Mouse (Mus musculus) heart, embryonic 16.5 days (tissue): ENCODE measurements around the gene Mgat5. TPM values are rescaled to one million over a fixed set of nuclear protein-coding genes. Genes with fewer than 3 reads are reported as not detected.
A peak's percentile ranks its signal among the peaks of the same experiment; 100 is the strongest.

Source experiments
- ATAC-seq: fragments of 200-750 bp; cut with Nextera tagmentation; replicated peaks from 2 replicates; pipeline ENCODE4 v1.8.0; 2017; ENCODE audit warnings: moderate number of reproducible peaks; ENCODE audit not compliant: insufficient read depth, low FRiP score; ENCODE audit errors: extremely low read depth
- H3K27ac ChIP-seq: fragments of 300-500 bp; sonication (generic); 2 replicates; pipeline ENCODE4 v1.5.1; 2014; ENCODE audit warnings: mild to moderate bottlenecking, low read length, control low read depth, moderate library complexity
- H3K27me3 ChIP-seq: fragments of 300-500 bp; sonication (generic); 2 replicates; pipeline ENCODE4 v1.6.1; 2014; ENCODE audit warnings: low read length, mixed read lengths; ENCODE audit not compliant: control insufficient read depth, insufficient read depth
- H3K36me3 ChIP-seq: fragments of 300-500 bp; sonication (generic); 2 replicates; pipeline ENCODE4 v1.6.1; 2014; ENCODE audit not compliant: control insufficient read depth, insufficient read depth
- H3K4me1 ChIP-seq: fragments of 300-500 bp; sonication (generic); 2 replicates; pipeline ENCODE4 v1.6.1; 2014; ENCODE audit warnings: low read length, mixed read lengths; ENCODE audit not compliant: control insufficient read depth, insufficient read depth
- H3K4me2 ChIP-seq: fragments of 300-500 bp; sonication (generic); 2 replicates; pipeline ENCODE4 v1.6.1; 2014; ENCODE audit warnings: low read depth, mild to moderate bottlenecking, control low read depth, low read length
- H3K4me3 ChIP-seq: fragments of 300-500 bp; sonication (generic); 2 replicates; pipeline ENCODE4 v1.5.1; 2014; ENCODE audit warnings: mild to moderate bottlenecking, control low read depth, low read length
- H3K9ac ChIP-seq: fragments of 300-500 bp; sonication (generic); 2 replicates; pipeline ENCODE4 v1.6.1; 2014; ENCODE audit warnings: low read length, control low read depth
- H3K9me3 ChIP-seq: fragments of 300-500 bp; sonication (generic); replicated peaks from 2 replicates; pipeline ENCODE4 v1.6.1; 2016; ENCODE audit warnings: low read length; ENCODE audit not compliant: control insufficient read depth
- WGBS: fragments of 180-500 bp; shearing (Covaris S2); extraction: QIAGEN DNeasy Blood & Tissue Kit; methylation state at CpG from one replicate; pipeline ENCODE4 v1.1.7; 2014; 5-methylcytosine and 5-hydroxymethylcytosine counted together
- polyA plus RNA-seq: library from polyadenylated mRNA; unstranded; fragments of >200 nt; fragmentation: Nextera tagmentation; extraction: Ambion mirVana; gene quantifications from 2 replicates; pipeline ENCODE4 v1.2.1, GENCODE M21; 2015

Mgat5 gene
- polyA plus RNA-seq, 1 experiment from 2014 or later: 5.1 TPM

DNA sequence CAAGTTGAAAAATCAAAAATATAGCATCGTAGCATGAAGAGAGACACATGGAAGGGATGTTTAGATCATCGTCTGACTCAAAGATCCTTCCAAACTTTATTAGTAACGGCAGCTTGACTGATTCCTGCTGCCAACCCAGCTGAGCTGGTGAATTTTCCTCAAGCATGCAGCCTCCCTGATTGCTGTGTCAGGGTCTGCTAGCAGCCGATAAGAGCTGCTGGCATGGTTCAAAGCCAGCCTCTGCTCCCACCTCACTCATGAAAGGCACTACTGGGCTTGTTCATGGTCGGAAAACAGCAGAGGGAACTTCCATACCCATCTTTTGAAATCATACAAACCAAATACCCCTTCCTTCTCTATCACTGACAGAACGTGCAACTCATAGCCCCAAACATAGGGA is 12.4 kb upstream of the Mgat5 start:
- Histone ChIP-seq H3K27me3 (no peaks in the 10 kb centered on the region), H3K4me1 (no peaks in the 10 kb centered on the region)

DNA sequence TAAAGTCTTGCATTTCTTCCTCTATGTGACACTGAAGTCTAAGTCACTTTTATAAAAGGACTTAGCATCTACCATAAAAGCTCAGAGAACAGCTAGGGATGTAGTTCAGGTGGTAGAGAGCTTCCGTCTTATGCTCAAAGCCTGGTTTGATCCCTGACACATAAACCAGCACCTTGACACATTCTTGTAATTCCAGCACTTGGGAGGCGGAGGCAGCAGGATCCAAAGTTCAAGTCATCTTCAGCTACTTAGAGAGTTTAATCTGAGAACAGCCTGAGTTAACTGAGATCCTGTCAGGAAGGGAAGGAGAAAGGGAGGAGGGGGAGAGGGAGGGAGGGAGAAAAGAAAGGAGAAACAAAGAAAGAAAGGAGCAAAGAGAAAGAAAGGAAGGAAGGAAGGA is 5.6 kb upstream of the Mgat5 start:
- H3K4me3 ChIP-seq: no peak overlapping the region
- WGBS: 65% methylated on average over 2 of the region's 2 CpGs
- peaks cover 1% of the 10 kb centered on the region; the same call in 1 of the 2 replicates for H3K4me1 ChIP-seq
- no peaks in the 10 kb centered on the region for H3K36me3 ChIP-seq
- no peak overlapping the region for H3K9ac ChIP-seq
- H3K27me3 ChIP-seq: no peaks in the 10 kb centered on the region
- H3K4me2 ChIP-seq: no peak overlapping the region
- no peak for ATAC-seq
- no peaks in the 10 kb centered on the region for H3K9me3 ChIP-seq
- H3K27ac ChIP-seq: no peak overlapping the region

More for the DNA sequence above, 12.4 kb upstream of the Mgat5 start:
- no peak overlapping the region for H3K4me3 ChIP-seq
- 70% methylated on average over 6 of the region's 6 CpGs for WGBS
- no peak overlapping the region for H3K27ac ChIP-seq
- no peaks in the 10 kb centered on the region for H3K36me3 ChIP-seq
- no peak overlapping the region for H3K9ac ChIP-seq
- no peaks in the 10 kb centered on the region for H3K9me3 ChIP-seq
- no peak for ATAC-seq
- no peak overlapping the region for H3K4me2 ChIP-seq

DNA sequence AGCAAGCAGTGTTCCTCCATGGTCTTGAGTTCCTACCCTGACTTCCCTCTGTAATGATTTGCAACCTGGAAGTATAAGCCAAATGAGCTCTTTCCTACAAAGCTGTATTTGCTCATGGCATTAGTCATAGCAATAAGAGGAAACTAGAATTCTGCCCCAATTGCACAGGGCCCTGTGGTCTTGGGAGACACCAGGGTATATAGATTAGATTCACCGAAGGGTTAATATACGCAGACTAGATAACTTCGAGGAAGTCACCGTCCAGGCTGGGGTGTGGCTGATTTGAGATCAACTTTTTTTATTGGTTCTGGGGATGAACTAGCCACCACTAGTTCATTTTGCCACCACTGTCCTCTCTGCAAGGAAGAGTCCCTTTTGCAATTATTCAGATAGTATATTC is 2.5 kb upstream of the Mgat5 start:
- no peak overlapping the region for H3K9ac ChIP-seq
- WGBS: 46% methylated on average over 4 of the region's 4 CpGs

DNA sequence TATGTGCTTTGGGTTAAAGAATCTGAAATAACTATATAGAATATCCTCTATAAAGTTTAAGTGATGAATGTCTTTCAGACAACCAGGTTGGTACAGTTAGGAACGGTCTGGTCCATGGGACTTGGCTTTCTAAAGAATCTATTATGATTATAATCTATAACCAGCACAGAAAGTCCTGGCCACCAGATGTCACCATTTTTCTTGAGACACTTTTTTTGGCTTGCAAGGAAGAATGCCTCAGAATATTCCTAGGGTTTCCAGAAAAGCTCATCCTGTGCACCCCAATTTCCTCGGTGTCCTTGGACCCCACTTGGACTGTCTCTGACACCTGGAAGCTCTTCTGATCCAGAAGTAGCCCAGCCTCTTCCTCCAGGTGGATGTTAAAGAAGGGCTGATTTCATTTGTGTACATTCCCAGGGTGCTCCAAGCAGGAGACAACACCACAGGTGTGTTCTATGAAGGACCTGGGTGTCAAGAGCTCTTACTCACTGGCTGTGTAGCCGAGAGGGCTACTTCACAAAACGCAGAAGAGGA is 1.5 kb upstream of the Mgat5 start:
- Histone ChIP-seq H3K27me3 (no peaks in the 10 kb centered on the region), H3K9ac (no peak overlapping the region), H3K4me2 (no peak overlapping the region), H3K9me3 (no peaks in the 10 kb centered on the region), H3K4me3 (no peak overlapping the region), H3K27ac (no peak overlapping the region), H3K36me3 (no peaks in the 10 kb centered on the region), H3K4me1 (peaks cover 13% of the 10 kb centered on the region)
- ATAC-seq: no peak
- 59% methylated on average over 4 of the region's 4 CpGs for WGBS

More for the DNA sequence above, 2.5 kb upstream of the Mgat5 start:
- no peaks in the 10 kb centered on the region for H3K36me3 ChIP-seq
- H3K4me3 ChIP-seq: no peak overlapping the region
- no peak overlapping the region for H3K27ac ChIP-seq
- no peak overlapping the region for H3K4me2 ChIP-seq
- peaks cover 12% of the 10 kb centered on the region for H3K4me1 ChIP-seq
- no peaks in the 10 kb centered on the region for H3K27me3 ChIP-seq
- H3K9me3 ChIP-seq: no peaks in the 10 kb centered on the region
- ATAC-seq: no peak

DNA sequence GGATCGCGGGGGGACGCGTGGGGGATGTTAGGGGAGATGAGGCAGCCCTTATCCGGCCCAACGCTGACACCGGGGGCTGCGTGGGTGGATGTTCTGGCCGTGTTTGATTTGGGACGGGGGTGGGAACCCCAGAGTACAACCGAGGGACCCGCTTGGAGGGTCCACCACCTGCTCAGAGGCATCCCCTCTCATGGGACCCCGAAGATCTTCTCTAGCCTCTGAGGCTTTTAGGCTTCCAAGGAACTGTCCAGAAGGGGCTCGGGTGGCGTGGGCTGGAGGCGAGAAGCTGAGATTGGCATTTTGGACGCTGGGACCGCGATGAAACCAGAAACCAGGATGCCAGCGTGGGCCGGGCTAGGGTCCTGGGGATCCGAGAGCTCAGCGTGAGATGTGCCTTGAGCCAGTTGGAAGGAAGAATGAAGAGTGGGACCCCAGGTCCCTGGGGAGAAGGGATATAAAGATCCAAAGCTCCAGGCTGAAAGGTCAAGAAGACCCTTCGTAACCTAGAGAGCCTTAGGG is 745 bp downstream of the Mgat5 start:
- Histone ChIP-seq H3K27ac (peak overlapping the region; percentile 98), H3K4me3 (peak overlapping the region; percentile 92), H3K4me2 (peak overlapping the region; percentile 96), H3K4me1 (peaks cover 16% of the 10 kb centered on the region), H3K27me3 (no peaks in the 10 kb centered on the region), H3K9ac (peak overlapping the region; percentile 90), H3K9me3 (no peaks in the 10 kb centered on the region), H3K36me3 (no peaks in the 10 kb centered on the region)
- ATAC-seq: 0 out of 2 replicates have a peak, but pooled peaks have one; percentile 1
- WGBS: under 1% methylated on average over 24 of the region's 24 CpGs

DNA sequence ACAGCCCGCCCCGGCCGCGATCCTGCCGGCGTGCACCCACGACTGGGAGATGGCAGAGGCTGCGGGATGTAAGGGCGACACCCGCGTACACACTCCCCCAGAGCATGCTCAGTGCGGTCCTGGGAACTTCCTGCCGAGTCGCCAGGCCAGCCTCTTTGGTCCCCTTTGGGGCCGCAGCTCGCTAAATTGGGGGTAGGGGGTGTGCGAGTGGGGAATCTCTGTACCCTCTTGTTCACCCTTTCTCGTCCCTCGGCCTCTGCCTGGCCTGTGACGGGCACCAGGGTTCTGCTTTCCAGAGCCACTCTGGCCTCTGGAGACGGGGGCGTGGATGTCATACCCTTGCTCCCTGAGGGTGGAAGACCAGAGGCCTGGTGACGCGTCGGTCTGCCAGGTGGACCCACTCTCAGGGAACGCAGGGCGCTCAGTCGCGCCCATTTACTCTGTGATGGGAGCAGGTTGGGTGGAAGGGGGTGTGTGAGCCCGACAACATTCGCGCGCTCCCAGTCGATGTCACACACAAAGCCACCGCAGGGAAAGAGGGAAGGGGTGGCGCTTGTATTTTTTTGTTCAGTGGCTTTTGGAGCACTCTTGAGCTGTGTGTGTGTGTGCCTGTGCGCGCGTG is 1.3 kb downstream of the Mgat5 start:
- Histone ChIP-seq H3K4me2 (peak overlapping the region; percentile 96), H3K27me3 (no peaks in the 10 kb centered on the region), H3K27ac (peak overlapping the region; percentile 98), H3K9ac (peak overlapping the region; percentile 90), H3K4me3 (peak overlapping the region; percentile 92), H3K36me3 (no peaks in the 10 kb centered on the region), H3K4me1 (peaks cover 20% of the 10 kb centered on the region), H3K9me3 (no peaks in the 10 kb centered on the region)
- ATAC-seq: peak; percentile 29; the same call in 1 of the 2 replicates
- WGBS: 4% methylated on average over 39 of the region's 39 CpGs

DNA sequence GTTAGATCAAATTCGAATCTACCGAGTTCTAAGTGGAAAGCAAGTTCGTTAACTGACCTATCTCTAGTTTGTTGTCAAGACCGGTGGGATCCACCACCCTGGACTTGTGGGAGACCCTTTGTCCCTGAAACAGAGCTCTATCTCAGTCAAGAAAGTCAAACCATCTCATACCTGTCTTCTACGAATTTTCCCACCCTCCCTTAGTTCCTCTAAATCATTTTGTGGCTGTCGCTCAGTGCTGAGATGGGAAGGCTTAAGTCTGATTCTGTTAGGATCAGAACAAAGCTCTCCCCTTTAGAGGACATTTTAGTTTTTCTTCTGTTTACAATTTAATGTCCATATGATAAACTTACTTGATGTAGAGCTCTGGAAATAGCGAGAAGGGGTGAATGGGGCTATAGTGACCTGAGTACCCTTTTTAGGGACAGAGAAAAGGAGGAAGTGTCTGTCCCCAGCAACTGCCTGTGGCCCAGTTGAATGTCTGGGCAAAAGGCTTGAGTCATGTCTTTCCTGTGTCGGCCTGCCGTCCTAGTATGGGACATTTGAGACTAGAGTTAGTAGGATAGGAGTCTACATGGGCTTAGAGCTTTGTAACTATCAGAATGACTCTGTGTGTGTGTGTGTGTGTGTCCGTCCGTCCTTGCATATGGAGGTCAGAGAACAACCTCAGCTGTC is 2.2 kb downstream of the Mgat5 start:
- no peak for ATAC-seq
- no peaks in the 10 kb centered on the region for H3K9me3 ChIP-seq
- 66% methylated on average over 11 of the region's 11 CpGs for WGBS
- peak overlapping the region; percentile 96 for H3K4me2 ChIP-seq
- H3K4me1 ChIP-seq: peaks cover 20% of the 10 kb centered on the region
- H3K36me3 ChIP-seq: no peaks in the 10 kb centered on the region
- H3K27me3 ChIP-seq: no peaks in the 10 kb centered on the region
- peak overlapping the region; percentile 90 for H3K9ac ChIP-seq
- no peak overlapping the region for H3K27ac ChIP-seq
- H3K4me3 ChIP-seq: peak overlapping the region; percentile 92

DNA sequence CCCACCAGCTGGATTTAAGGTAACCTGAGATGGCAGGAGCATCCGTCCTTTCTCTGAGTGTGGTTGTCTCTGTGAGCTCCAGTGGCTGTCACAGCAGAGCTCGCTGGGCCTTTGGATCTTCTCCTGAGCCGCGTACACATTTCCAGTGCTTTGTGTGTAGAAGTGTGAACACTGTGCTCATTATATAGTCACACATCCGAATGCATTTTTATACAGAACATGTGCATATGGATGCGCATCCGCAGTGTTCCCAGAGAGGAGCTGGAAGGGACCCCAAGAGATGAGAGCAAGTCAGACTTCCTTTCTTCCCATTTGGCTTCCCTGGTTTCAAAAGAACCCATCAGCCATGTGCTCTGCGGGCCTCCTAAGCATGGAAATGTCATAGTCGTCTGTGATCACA is 3.4 kb downstream of the Mgat5 start:
- Histone ChIP-seq H3K4me2 (no peak overlapping the region), H3K4me3 (no peak overlapping the region), H3K27me3 (no peaks in the 10 kb centered on the region), H3K4me1 (peaks cover 22% of the 10 kb centered on the region), H3K27ac (no peak overlapping the region), H3K9me3 (no peaks in the 10 kb centered on the region), H3K9ac (no peak overlapping the region), H3K36me3 (no peaks in the 10 kb centered on the region)
- no peak for ATAC-seq
- WGBS: 88% methylated on average over 9 of the region's 9 CpGs

DNA sequence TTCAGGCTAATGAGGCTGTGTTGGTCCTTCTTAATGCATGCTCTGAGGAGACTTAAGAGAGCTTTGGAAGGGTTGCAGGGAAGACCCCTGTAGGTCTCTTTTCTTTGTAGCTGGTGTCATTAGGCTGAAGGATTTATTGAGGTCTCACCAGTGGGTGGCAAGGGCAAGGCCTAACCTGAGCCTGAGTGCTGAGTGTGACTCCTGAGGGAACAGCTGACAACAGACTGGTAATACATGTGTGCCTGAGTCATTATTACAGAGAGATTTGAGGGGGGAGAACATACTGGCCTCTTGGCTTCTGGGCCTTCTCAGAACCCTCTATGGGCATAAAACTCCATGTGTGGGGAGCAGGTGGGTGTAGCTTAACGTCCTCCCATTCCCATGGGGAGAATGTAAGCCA is 8.0 kb downstream of the Mgat5 start:
- Histone ChIP-seq H3K9me3 (no peaks in the 10 kb centered on the region), H3K4me2 (no peak overlapping the region), H3K27ac (no peak overlapping the region), H3K4me1 (peaks cover 20% of the 10 kb centered on the region), H3K27me3 (no peaks in the 10 kb centered on the region), H3K9ac (no peak overlapping the region), H3K4me3 (no peak overlapping the region), H3K36me3 (no peaks in the 10 kb centered on the region)
- WGBS: 50% methylated on average over 1 of the region's 1 CpGs
- ATAC-seq: no peak
